Mouse (Mus musculus) ES-Bruce4 (cell line): ENCODE data around the gene Nphp4.

Experiments used
- CTCF ChIP-seq: IDR thresholded peaks from one replicate; pipeline ENCODE4 v1.8.1; 2011; ENCODE audit warnings: low read depth, low read length
- EP300 ChIP-seq: IDR thresholded peaks from 2 replicates; pipeline ENCODE4 v1.6.1; 2011; ENCODE audit warnings: low read depth, low read length; ENCODE audit not compliant: insufficient read depth

GRCm38 (mm10) chr4:152475941-152476340 lies 565 bp upstream of the Nphp4 start:
- TF ChIP-seq CTCF = no peak
- no peak for TF ChIP-seq EP300
